Mouse (Mus musculus) kidney, postnatal 25 days (tissue): ENCODE measurements around the gene Klhl33.
"Not testable (repeated sequence)": the region's sequence is repeated elsewhere in the genome, so short reads cannot be mapped to it uniquely, and the experiment has no call there.

Source experiments
- DNase-seq, 2 experiments: peaks; one replicate each; pipeline ENCODE4 v3.0.0; 2021; ENCODE audit warnings: mixed read lengths in 2 of 2

The Klhl33 gene

DNA sequence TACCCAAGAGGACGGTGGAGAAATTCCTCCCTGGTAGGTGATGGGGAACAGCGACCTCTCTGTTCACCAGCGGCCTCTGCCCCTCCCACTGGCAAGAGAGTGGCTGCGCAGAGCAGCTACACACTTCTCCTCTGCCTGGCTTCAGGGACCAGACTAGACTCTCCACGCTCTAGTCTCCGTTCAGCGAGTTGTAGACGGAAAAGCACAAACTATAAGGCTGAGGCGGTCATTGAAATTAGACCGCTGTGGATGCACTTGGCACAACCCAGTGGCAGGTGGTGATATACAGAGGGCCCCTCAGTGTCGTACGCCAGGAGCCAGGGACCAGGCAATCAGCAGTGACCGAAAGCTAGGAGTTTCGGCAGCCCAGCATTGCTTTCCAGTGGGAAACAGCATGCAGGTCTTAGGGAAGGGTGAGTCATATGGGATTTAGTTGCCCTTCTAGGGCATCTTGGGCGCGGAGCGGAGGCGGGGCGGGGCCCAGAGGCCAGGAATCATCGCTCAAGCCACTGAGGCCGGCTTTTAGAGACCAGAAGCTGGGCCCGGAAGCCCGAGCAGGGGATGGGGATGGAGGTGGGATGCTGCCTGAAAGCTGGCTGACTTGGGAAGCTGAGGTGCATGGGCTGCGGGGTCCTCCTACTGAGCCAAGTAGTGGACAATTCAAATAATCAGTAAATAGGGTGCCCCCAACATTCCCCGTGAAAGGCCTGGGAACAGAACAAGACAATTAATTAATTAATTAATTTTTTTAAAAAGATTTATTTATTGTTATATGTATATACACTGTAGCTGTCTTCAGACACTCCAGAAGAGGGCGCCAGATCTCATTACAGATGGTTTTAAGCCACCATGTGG, 6.9 kb upstream of the Klhl33 start:
- DNase-seq: peak; percentile 40 to 63

DNA sequence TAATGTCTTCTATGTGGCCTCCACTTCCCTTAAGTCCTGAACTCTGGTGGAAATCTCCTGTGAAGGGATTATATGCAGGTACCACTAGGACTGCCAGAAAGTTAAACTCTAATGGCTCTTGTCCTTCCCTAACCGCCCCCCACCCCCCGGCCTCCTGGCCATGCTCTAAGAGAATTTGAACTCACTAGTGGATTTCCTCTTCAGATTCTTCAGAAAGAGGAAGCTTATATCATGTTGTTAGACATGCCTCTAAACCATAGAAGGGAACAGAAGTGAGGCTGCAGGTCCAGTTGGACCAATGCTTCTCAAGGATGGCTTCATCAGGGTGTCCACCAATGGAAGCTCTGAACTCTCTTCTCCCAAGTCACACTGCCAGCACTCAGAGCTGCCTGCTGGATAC, 685 bp upstream of the Klhl33 start:
- DNase-seq: not testable (repeated sequence)

GRCm38 (mm10) chr14:50896747-50897373, 447 bp downstream of the Klhl33 start:
- no peak for DNase-seq

DNA sequence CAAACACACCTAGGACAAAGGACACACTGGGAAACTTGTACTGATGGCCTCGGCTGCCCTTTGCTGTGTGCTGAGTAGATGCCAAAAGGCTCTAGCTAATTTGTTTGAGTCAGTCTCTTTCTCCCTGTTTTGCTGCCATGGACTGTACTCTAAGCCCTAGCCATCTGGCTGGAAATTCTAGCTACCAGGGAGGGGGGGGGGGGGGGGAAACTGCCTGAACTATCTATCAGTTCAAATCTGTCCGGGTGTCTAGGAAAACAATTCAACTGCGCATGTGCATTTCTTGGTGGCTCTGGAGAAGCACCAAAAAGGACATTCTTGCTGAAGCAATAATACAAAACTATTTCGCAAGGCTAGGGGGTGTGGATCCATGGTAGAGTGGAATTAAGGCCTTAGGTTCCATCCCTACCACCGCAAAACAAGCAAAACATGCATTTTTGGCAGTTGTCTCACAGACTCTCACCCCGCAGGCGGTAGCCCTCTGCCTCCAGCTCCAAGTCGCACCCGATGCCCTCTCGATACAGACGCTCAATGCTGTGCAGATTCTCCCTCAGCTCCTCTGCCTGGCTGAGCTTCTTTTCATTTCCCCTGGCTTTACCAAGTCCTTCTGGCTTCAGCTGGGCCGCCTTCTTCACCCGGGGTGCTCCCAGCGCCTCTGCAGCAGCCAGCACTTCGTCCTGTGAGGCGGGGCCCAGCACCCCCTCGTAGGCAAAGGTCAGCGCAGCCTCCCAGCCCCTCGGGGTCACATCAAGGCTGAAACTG, 1.1 kb downstream of the Klhl33 start:
- DNase-seq: peak; percentile 57 to 59

GRCm38 (mm10) chr14:50895407-50895806, 1.9 kb downstream of the Klhl33 start:
- no peak for DNase-seq

- DNase-seq: peak in 1 of 2 experiments; percentile 18
Observed at GRCm38 (mm10) chr14:50892541-50893459, 4.5 kb downstream of the Klhl33 start.

- DNase-seq: no peak
Observed at GRCm38 (mm10) chr14:50892091-50892490, 5.2 kb downstream of the Klhl33 start.

DNA sequence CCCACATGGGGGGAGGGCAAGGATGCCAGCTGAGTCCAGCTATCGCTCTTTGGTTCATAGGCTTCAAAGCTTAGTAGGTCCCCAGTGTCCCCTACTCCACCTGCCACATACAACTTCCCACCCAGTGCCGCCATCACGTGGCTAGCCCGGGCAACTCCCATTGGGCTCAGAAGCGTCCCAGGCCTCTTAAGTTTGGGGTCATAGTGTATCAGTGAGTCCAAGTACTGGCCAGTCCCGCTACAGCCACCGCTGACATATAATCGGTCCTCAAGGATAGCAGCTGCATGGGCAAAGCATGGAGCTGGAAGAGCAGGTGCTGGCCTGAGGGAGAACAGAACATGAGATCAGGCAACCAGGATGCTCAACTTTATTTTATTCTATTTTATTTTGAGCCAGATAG, 5.7 kb downstream of the Klhl33 start:
- DNase-seq: no peak

DNA sequence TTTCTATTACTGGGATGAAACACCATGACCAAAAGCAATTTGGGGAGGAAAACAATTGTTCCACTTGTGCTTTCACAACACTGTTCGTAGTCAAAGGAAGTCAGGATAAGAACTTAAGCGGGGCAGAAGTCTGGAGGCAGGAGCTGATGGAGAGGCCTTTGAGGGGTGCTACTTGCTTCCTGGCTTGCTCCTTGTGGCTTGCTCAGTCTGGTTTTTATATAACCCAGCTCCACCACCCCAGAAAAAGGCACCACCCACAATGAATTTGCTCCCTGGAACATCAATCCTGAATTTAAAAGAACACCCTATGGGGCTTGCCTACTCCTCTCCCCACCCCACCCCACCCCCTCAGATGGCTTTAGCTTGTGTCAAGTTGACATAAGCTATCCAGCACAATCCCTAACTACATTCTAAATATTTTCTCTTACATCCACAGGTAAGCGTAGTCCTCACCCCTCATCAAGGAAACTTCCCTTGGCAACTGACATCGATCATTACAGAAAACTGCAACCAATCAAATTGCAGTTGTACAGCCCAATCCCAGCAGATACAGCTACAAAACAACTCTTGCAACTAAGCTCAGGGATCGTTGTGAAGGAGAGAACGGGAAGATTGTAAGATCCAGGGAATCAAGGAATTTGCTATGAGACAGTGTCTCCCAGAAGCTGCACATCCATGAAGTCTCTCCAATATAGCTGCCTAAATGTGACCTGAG, 20.9 kb downstream of the Klhl33 start:
- DNase-seq: no peak

GRCm38 (mm10) chr14:50875591-50876230, 21.6 kb downstream of the Klhl33 start:
- no peak for DNase-seq

GRCm38 (mm10) chr14:50875175-50875574, 22.1 kb downstream of the Klhl33 start:
- no peak for DNase-seq

DNA sequence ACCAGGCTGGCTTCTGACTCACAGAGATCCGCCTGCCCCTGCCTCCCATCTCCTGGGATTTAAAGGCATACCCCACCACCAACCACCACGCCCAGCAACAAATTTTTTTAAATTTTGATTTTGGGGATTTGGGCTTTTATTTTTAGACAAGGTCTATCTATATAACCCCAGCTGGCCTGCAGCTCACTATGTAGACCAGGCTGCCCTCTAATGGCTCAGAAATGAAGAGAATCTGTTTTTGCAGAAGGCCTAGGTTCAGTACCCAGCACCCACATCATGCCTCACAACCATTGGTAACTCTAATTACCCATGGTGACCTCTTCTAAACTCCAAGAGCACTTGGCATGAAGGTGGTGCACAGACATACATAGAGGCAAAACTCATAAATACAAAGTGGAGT, 26.0 kb downstream of the Klhl33 start:
- DNase-seq: no peak

- no peak for DNase-seq
Observed at GRCm38 (mm10) chr14:50870805-50871143, 26.5 kb downstream of the Klhl33 start.

DNA sequence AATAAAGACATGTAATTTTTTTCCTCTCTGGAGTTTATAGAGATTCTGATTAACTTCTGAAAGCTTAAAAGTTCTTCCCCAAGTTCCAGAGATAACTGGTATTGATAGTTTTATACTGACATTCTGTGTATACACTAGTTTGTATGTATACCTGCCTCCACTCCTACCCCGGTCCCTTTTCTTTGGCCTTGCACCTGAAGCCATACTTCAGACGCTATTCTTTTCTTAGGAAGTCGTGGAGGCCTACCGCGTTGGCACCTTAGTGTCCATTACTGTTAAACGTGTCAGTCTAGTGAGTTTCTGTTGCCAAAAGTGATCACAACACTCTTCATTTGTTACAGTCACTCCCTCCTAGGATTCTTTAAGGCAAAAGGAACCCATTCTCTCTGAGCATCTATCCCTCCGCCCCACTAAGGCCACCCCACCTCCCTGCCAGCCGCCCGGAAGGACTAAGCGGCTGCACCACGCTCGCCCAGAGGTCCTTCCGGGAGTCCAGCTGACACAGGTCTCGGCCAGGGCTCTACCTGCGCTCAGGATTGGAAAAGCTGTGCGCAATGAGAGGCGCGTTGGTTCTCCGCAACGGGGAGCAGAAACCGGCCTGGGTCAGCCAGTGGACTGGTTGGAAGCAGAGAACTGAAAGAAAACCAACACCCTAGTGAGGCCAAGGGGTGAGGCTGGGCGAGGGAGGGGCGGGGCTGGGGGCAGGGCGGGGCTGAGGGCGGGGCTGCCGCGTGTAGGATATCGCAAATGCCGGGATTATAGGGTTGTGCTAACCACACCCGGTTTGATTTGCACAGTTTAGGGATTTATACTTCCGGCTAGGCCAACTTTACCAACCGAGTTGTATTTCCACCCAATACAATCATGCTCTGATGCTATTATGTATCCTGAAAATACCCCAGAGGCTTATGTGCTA, 27.2 kb downstream of the Klhl33 start, which contains the start of gene Tep1:
Tep1 (minus strand) TSS at position 672 of the 916 bp plus-strand sequence.
- peak; percentile 66 to 89 for DNase-seq

- DNase-seq: no peak
Observed at GRCm38 (mm10) chr14:50868656-50869055, 28.7 kb downstream of the Klhl33 start.

GRCm38 (mm10) chr14:50868211-50868610, 29.1 kb downstream of the Klhl33 start:
- no peak for DNase-seq

DNA sequence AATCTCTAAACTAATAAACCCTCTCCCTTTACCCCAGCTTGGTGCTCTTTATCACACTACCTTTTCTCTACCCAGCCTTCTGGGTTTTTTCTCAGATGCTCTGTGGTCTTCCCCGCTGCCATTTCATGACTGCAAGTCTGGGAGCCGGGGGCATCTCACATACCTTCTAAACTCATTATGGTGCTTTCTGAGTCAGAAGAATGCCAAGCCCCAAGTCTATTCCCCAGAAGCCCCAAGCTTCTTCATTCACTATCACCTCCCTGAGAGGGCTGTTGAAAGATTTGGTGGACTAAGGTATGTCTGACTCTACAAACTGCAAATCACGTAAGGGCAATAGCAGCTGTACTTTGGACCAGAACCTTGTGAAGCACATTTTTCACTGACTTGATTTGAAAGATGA, 30.3 kb downstream of the Klhl33 start:
- DNase-seq: no peak

DNA sequence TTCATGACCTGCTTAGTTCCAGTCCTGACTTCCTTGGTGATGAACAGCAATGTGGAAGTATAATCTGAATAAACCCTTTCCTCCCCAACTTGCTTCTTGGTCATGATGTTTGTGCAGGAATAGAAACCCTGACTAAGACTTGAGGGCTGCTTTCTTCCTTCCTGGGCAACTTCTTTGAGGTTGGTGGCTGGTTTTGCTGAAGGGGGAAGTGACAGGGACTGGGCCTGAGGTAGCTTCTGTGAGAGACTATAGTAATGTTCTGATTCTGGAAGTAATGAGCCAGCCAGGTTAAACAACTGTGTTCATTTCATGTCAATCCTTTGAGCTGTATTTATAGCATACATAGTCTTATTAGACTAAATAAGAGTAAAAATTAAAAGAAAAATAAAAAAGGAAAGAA, 32.3 kb downstream of the Klhl33 start:
- not testable (repeated sequence) for DNase-seq

DNA sequence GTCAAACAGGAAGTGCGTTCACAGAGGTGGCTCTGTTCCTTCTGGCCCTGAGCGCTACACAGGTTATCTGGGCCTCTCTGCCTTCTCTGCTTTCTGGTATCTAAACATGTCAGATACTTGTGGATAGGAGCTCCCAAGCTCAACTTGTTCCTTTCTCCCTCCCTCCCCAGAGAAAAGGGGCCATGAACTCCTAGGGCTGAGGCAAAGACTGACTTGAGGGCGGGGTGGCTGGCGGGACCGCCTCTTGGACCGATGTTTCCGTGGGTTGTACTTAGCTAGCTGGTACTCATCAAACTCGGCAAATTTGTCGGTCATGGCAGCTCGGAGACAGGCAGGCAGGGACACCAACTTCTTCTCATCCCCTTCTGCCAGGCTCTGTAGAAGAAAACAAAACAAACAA, 34.7 kb downstream of the Klhl33 start:
- no peak for DNase-seq

DNA sequence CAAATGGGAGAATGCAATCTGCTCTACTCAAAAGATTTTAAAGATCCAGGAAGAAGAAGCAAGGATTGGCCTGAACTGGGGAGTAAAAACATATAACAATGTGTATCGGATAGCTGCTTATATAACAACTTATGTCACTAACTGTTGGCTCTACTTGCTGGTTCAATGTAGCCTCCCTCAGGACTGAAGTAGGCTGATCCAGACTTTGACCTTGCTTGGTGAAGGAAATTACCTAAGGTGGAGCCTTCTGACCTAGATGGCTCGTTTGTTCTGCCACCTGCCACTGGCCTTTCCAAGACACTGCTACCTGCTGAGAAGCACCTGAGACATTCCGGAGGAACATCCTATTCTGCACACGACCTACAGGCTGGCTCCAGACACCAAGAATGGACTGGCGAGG, 41.5 kb downstream of the Klhl33 start:
- DNase-seq: no peak
